Mouse (Mus musculus) liver, adult 2 months (tissue): Measurements from ENCODE around the gene Mrfap1.

Source experiments
- CTCF ChIP-seq: fragments of 200-500 bp; IDR thresholded peaks from 2 replicates; pipeline ENCODE4 v1.5.1; 2011; ENCODE audit warnings: low read depth, low read length, control low read depth
- POLR2A ChIP-seq: fragments of 200-500 bp; IDR thresholded peaks from 2 replicates; pipeline ENCODE4 v1.6.1; 2011; ENCODE audit warnings: low read length, control low read depth; ENCODE audit not compliant: insufficient read depth; ENCODE audit errors: extremely low read depth

GRCm38 (mm10) chr5:36831272-36831671, 34.7 kb upstream of the Mrfap1 start:
- TF ChIP-seq CTCF (no peak), POLR2A (no peak)
